In the genomic region with DNA sequence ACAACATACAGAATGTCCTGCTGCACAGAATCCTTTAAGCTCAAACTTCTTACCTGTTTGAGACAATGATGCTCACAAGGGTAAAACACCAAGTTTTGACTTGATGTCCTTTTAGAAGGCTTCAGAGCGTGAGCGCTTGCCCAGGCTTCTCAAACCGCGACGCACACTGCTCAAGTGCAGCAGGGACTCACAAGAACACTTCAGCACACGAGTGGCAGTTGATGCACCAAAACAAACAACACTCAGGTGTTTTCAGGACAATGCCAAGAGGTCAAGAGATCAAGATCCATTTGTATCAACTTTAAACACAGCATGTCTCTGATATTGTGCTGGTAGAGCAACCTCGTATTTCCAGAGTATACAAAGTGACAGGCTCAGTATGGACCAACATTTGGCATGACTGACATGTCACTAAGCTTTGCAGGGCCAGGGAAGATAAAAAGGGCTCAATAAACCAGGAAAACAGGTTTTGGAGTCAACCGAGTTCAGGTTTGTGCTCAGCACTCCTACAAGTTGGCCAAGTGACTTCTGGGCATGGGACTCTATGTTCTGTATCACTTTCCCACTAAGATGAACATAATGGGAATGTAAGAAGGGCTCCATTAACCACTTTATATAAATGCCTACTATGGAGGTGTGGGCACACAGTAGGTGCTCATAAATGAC, we compare ENCODE assay signal across 15 mouse cellular contexts.
"Had no signal": no experiment of that assay in that cellular context is flagged by ENCODE, and none has a peak within 500 bp of the region (broad histone marks: within the 10 kb centered on the region; RNA-seq: fewer than 3 reads in every experiment).

No protein-coding gene starts in this region.

- H3K9ac ChIP-seq: hindbrain, embryonic 14.5 days; limb, embryonic 15.5 days; liver, embryonic 14.5 days; lung, embryonic 15.5 days; neural tube, embryonic 15.5 days had no signal

- H3K27ac ChIP-seq: hindbrain, embryonic 14.5 days; limb, embryonic 15.5 days; liver, embryonic 14.5 days; lung, embryonic 15.5 days; midbrain, embryonic 10.5 days; neural tube, embryonic 15.5 days had no signal

- H3K9me3 ChIP-seq: limb, embryonic 15.5 days; lung, embryonic 15.5 days; midbrain, embryonic 10.5 days; neural tube, embryonic 15.5 days had no signal

- H3K4me1 ChIP-seq: limb, embryonic 15.5 days; lung, embryonic 15.5 days; midbrain, embryonic 10.5 days; neural tube, embryonic 15.5 days had no signal

- H3K4me2 ChIP-seq: hindbrain, embryonic 14.5 days; limb, embryonic 15.5 days; lung, embryonic 15.5 days; neural tube, embryonic 15.5 days had no signal

- H3K27me3 ChIP-seq: limb, embryonic 15.5 days; lung, embryonic 15.5 days; neural tube, embryonic 15.5 days had no signal

- H3K4me3 ChIP-seq: limb, embryonic 15.5 days; lung, embryonic 15.5 days; midbrain, embryonic 10.5 days; myocyte; neural tube, embryonic 15.5 days had no signal

- DNase-seq: kidney, adult 18-20 months; kidney, postnatal 14 days; layer of hippocampus, adult 9-11 months; layer of hippocampus, postnatal 36 days; midbrain, embryonic 14.5 days; right cerebral cortex, adult 18-20 months; thymus, adult 2 months; thymus, postnatal 25 days had no signal
